Mouse (Mus musculus): ENCODE data around the gene Nr1d1. TPM values are rescaled to one million over a fixed set of nuclear protein-coding genes. Genes with fewer than 3 reads are reported as not detected.

Nr1d1 gene
- polyA plus RNA-seq, 1 experiment from 2014 or later, result 2.3 TPM

Other genes with a start within 250 kb of the Nr1d1 start
- 0.43 and 0.44 TPM in 2 replicates for gene Ikzf3, start 229.3 kb downstream of the Nr1d1 start, polyA plus RNA-seq (2015; fragmentation: Nextera tagmentation; extraction: Ambion mirVana)
- 0.12 and 0.27 TPM in 2 replicates for gene Zpbp2, start 224.2 kb downstream of the Nr1d1 start, polyA plus RNA-seq (2015; fragmentation: Nextera tagmentation; extraction: Ambion mirVana)
- 59.4 and 61.1 TPM in 2 replicates for gene Ormdl3, start 188.0 kb downstream of the Nr1d1 start, polyA plus RNA-seq (2015; fragmentation: Nextera tagmentation; extraction: Ambion mirVana)
- gene Lrrc3c, start 177.0 kb downstream of the Nr1d1 start, polyA plus RNA-seq (2015; fragmentation: Nextera tagmentation; extraction: Ambion mirVana), result not detected in 2 replicates
- 1.1 and 1.5 TPM in 2 replicates for gene Gm12355, start 149.7 kb downstream of the Nr1d1 start, polyA plus RNA-seq (2015; fragmentation: Nextera tagmentation; extraction: Ambion mirVana)
- gene Gsdma3, start 149.0 kb downstream of the Nr1d1 start, polyA plus RNA-seq (2015; fragmentation: Nextera tagmentation; extraction: Ambion mirVana), result not detected in 2 replicates
- not detected in 2 replicates for gene Gsdma2, start 128.6 kb downstream of the Nr1d1 start, polyA plus RNA-seq (2015; fragmentation: Nextera tagmentation; extraction: Ambion mirVana)
- 0.06 and 0.13 TPM in 2 replicates for gene Gsdma, start 111.0 kb downstream of the Nr1d1 start, polyA plus RNA-seq (2015; fragmentation: Nextera tagmentation; extraction: Ambion mirVana)
- 262 and 280 TPM in 2 replicates for gene Psmd3, start 92.8 kb downstream of the Nr1d1 start, polyA plus RNA-seq (2015; fragmentation: Nextera tagmentation; extraction: Ambion mirVana)
- 0.23 TPM in 1 of 2 replicates, not detected in the other for gene Csf3, start 74.1 kb downstream of the Nr1d1 start, polyA plus RNA-seq (2015; fragmentation: Nextera tagmentation; extraction: Ambion mirVana)
- 58.2 and 64.7 TPM in 2 replicates for gene Med24, start 45.9 kb downstream of the Nr1d1 start, polyA plus RNA-seq (2015; fragmentation: Nextera tagmentation; extraction: Ambion mirVana)
- 21.7 and 26.9 TPM in 2 replicates for gene Thra, start 34.7 kb downstream of the Nr1d1 start, polyA plus RNA-seq (2015; fragmentation: Nextera tagmentation; extraction: Ambion mirVana)
- gene Msl1, start 20.2 kb upstream of the Nr1d1 start, polyA plus RNA-seq (2015; fragmentation: Nextera tagmentation; extraction: Ambion mirVana), result 25.1 and 25.8 TPM in 2 replicates
- gene Casc3, start 29.6 kb upstream of the Nr1d1 start, polyA plus RNA-seq (2015; fragmentation: Nextera tagmentation; extraction: Ambion mirVana), result 40.6 and 40.8 TPM in 2 replicates
- 1.6 and 1.7 TPM in 2 replicates for gene Rapgefl1, start 61.5 kb upstream of the Nr1d1 start, polyA plus RNA-seq (2015; fragmentation: Nextera tagmentation; extraction: Ambion mirVana)
- 4.2 and 5.2 TPM in 2 replicates for gene Wipf2, start 88.3 kb upstream of the Nr1d1 start, polyA plus RNA-seq (2015; fragmentation: Nextera tagmentation; extraction: Ambion mirVana)
- gene Cdc6, start 132.5 kb upstream of the Nr1d1 start, polyA plus RNA-seq (2015; fragmentation: Nextera tagmentation; extraction: Ambion mirVana), result 36.3 and 39.1 TPM in 2 replicates
- gene Rara, start 152.5 kb upstream of the Nr1d1 start, polyA plus RNA-seq (2015; fragmentation: Nextera tagmentation; extraction: Ambion mirVana), result 29.3 and 32.1 TPM in 2 replicates
- gene Gjd3, start 207.7 kb upstream of the Nr1d1 start, polyA plus RNA-seq (2015; fragmentation: Nextera tagmentation; extraction: Ambion mirVana), result 0.48 and 0.51 TPM in 2 replicates
- gene Top2a, start 248.9 kb upstream of the Nr1d1 start, polyA plus RNA-seq (2015; fragmentation: Nextera tagmentation; extraction: Ambion mirVana), result 249 and 256 TPM in 2 replicates